Mouse (Mus musculus) stomach, embryonic 16.5 days (tissue): ENCODE data around the gene Npepps. TPM values are rescaled to one million over a fixed set of nuclear protein-coding genes. Genes with fewer than 3 reads are reported as not detected.

Experiments used
- ATAC-seq: fragments of 200-750 bp; cut with Nextera tagmentation; 2 replicates; pipeline ENCODE4 v1.8.0; 2017; ENCODE audit warnings: moderate number of reproducible peaks, moderate TSS enrichment; ENCODE audit not compliant: insufficient read depth, low FRiP score
- H3K27ac ChIP-seq: fragments of 300-500 bp; sonication (generic); 2 replicates; pipeline ENCODE4 v1.5.1; 2014; ENCODE audit warnings: low read length
- H3K27me3 ChIP-seq: fragments of 300-500 bp; sonication (generic); 2 replicates; pipeline ENCODE4 v1.6.1; 2014; ENCODE audit warnings: low read length, control low read depth, mixed read lengths; ENCODE audit not compliant: control insufficient read depth, insufficient read depth
- H3K36me3 ChIP-seq: fragments of 300-500 bp; sonication (generic); 2 replicates; pipeline ENCODE4 v1.6.1; 2014; ENCODE audit warnings: low read length; ENCODE audit not compliant: control insufficient read depth, insufficient read depth
- H3K4me1 ChIP-seq: fragments of 300-500 bp; sonication (generic); 2 replicates; pipeline ENCODE4 v1.6.1; 2014; ENCODE audit warnings: low read length, control low read depth, mixed read lengths; ENCODE audit not compliant: control insufficient read depth, insufficient read depth
- H3K4me2 ChIP-seq: fragments of 300-500 bp; sonication (generic); 2 replicates; pipeline ENCODE4 v1.6.1; 2014; ENCODE audit warnings: low read depth, low read length, mixed read lengths
- H3K4me3 ChIP-seq: fragments of 300-500 bp; sonication (generic); replicated peaks from 2 replicates; pipeline ENCODE4 v1.5.1; 2014; ENCODE audit warnings: mild to moderate bottlenecking, low read length
- H3K9ac ChIP-seq: fragments of 300-500 bp; sonication (generic); 2 replicates; pipeline ENCODE4 v1.6.1; 2014; ENCODE audit warnings: low read length
- H3K9me3 ChIP-seq: fragments of 300-500 bp; sonication (generic); replicated peaks from 2 replicates; pipeline ENCODE4 v1.6.1; 2016; ENCODE audit warnings: low read length, control low read depth; ENCODE audit not compliant: control insufficient read depth
- WGBS: fragments of 180-500 bp; shearing (Covaris S2); extraction: QIAGEN DNeasy Blood & Tissue Kit; methylation state at CpG from one replicate; pipeline ENCODE4 v1.1.7; 2014; 5-methylcytosine and 5-hydroxymethylcytosine counted together
- polyA plus RNA-seq: library from polyadenylated mRNA; unstranded; fragments of >200 nt; fragmentation: Nextera tagmentation; extraction: Ambion mirVana; gene quantifications from 2 replicates; pipeline ENCODE4 v1.2.1, GENCODE M21; 2015

Gene Npepps
- polyA plus RNA-seq, 1 experiment from 2014 or later: 94.7 TPM

- H3K27ac ChIP-seq: peak overlapping the region; percentile 96
- no peak for ATAC-seq
- 0% methylated on average over 15 of the region's 15 CpGs for WGBS
- peaks cover 8% of the 10 kb centered on the region; the same call in 1 of the 2 replicates for H3K36me3 ChIP-seq
- no peaks in the 10 kb centered on the region for H3K27me3 ChIP-seq
- peak overlapping the region; percentile 91 for H3K4me2 ChIP-seq
- peak overlapping the region; percentile 73 for H3K4me3 ChIP-seq
- H3K4me1 ChIP-seq: peaks cover 18% of the 10 kb centered on the region
- H3K9me3 ChIP-seq: no peaks in the 10 kb centered on the region
- H3K9ac ChIP-seq: peak overlapping the region; percentile 81
Observed at GRCm38 (mm10) chr11:97188643-97188955, 91.8 kb downstream of the Npepps start.

DNA sequence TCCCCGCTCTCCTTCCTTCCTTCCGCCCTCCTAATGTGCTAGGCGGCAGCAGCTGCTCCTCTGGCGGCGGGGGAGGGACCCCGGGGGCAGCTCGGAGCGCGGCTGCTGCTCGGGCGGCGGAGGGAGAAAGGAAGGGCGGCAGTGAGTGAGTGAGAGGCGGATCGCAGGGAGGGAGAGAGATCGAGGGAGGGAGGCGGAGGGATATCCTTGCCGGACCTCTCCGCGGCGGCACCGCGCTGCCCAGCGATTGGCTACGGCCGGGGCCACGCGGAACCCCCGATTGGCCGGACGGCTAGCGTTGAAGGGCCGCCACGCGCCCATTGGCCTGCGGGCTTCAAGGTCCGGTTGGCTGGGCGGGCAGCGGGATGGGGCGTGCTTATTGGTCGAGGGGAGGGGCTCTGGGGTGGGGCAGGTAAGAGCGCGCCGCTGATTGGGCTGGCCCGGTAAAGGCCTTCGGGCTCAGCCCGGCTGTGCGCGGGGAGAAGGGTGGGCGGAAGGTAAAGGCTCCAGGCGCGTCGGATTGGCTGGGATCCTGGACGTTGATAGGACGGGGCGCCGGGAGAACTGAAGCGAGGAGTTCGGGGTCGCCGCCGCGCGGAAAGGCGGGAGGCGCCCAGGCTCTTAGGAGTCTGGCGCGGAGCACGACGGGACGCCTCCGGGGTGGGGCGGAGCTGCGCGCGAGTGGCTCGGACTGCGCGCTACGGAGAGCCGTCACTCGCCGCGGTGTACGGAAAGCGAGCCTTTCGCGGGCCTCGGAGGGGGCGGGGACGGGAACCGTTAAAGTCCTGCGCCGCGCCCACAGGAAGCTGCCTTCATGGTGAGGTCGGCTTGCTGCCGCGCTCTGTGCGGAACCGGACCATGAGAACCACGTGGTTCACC is 92.4 kb downstream of the Npepps start, which contains the start of gene Kpnb1:
Gene Kpnb1 (minus strand): TSS at position 118 of the 879 bp plus-strand sequence.
- peak within 1 kb of the TSS; percentile 99 for H3K27ac ChIP-seq
- H3K4me1 ChIP-seq: peaks cover 22% of the 10 kb centered on the region
- H3K9ac ChIP-seq: peak within 1 kb of the TSS; percentile 97
- peak within 1 kb of the TSS; percentile 88 for H3K4me3 ChIP-seq
- H3K36me3 ChIP-seq: peaks cover 12% of the 10 kb centered on the region; the same call in 1 of the 2 replicates
- under 1% methylated on average over 101 of the region's 101 CpGs for WGBS
- peak within 1 kb of the TSS; percentile 91 for H3K4me2 ChIP-seq
- peak; percentile 96 for ATAC-seq
- H3K9me3 ChIP-seq: no peaks in the 10 kb centered on the region
- H3K27me3 ChIP-seq: no peaks in the 10 kb centered on the region

GRCm38 (mm10) chr11:97186947-97187763 is 93.3 kb downstream of the Npepps start:
- Histone ChIP-seq H3K4me2 (peak overlapping the region; percentile 84), H3K4me3 (peak overlapping the region; percentile 88), H3K4me1 (peaks cover 22% of the 10 kb centered on the region), H3K27ac (peak overlapping the region; percentile 99), H3K9me3 (no peaks in the 10 kb centered on the region), H3K36me3 (peaks cover 20% of the 10 kb centered on the region), H3K9ac (peak overlapping the region; percentile 97), H3K27me3 (no peaks in the 10 kb centered on the region)
- ATAC-seq: peak; percentile 81
- under 1% methylated on average over 69 of the region's 74 CpGs for WGBS

- Histone ChIP-seq H3K36me3 (peaks cover 26% of the 10 kb centered on the region), H3K27ac (no peak overlapping the region), H3K9me3 (no peaks in the 10 kb centered on the region), H3K4me1 (peaks cover 22% of the 10 kb centered on the region), H3K27me3 (no peaks in the 10 kb centered on the region), H3K9ac (peak overlapping the region; percentile 81), H3K4me3 (peak overlapping the region; percentile 88), H3K4me2 (peak overlapping the region; percentile 84)
- no peak for ATAC-seq
- 49% methylated on average over 5 of the region's 5 CpGs for WGBS
Observed at GRCm38 (mm10) chr11:97185704-97186614, 94.5 kb downstream of the Npepps start.

- Histone ChIP-seq H3K4me3 (no peak overlapping the region), H3K27me3 (no peaks in the 10 kb centered on the region), H3K36me3 (peaks cover 30% of the 10 kb centered on the region), H3K27ac (no peak overlapping the region), H3K9ac (no peak overlapping the region), H3K4me2 (no peak overlapping the region), H3K4me1 (peaks cover 22% of the 10 kb centered on the region), H3K9me3 (no peaks in the 10 kb centered on the region)
- ATAC-seq: no peak
- WGBS: 70% methylated on average over 5 of the region's 5 CpGs
Observed at GRCm38 (mm10) chr11:97184875-97185274, 95.6 kb downstream of the Npepps start.

- Histone ChIP-seq H3K4me3 (no peak overlapping the region), H3K27me3 (no peaks in the 10 kb centered on the region), H3K9ac (no peak overlapping the region), H3K36me3 (peaks cover 35% of the 10 kb centered on the region), H3K9me3 (no peaks in the 10 kb centered on the region), H3K27ac (no peak overlapping the region), H3K4me1 (peaks cover 12% of the 10 kb centered on the region; the same call in 1 of the 2 replicates), H3K4me2 (no peak overlapping the region)
- no peak for ATAC-seq
- 79% methylated on average over 3 of the region's 3 CpGs for WGBS
Observed at GRCm38 (mm10) chr11:97182446-97182845, 98.0 kb downstream of the Npepps start.

- Histone ChIP-seq H3K27ac (no peak overlapping the region), H3K4me3 (no peak overlapping the region), H3K4me2 (no peak overlapping the region), H3K27me3 (no peaks in the 10 kb centered on the region), H3K4me1 (peaks cover 8% of the 10 kb centered on the region; the same call in 1 of the 2 replicates), H3K9ac (no peak overlapping the region), H3K9me3 (no peaks in the 10 kb centered on the region), H3K36me3 (peaks cover 39% of the 10 kb centered on the region)
- WGBS: 74% methylated on average over 5 of the region's 5 CpGs
- no peak for ATAC-seq
Observed at GRCm38 (mm10) chr11:97181061-97181460, 99.4 kb downstream of the Npepps start.

DNA sequence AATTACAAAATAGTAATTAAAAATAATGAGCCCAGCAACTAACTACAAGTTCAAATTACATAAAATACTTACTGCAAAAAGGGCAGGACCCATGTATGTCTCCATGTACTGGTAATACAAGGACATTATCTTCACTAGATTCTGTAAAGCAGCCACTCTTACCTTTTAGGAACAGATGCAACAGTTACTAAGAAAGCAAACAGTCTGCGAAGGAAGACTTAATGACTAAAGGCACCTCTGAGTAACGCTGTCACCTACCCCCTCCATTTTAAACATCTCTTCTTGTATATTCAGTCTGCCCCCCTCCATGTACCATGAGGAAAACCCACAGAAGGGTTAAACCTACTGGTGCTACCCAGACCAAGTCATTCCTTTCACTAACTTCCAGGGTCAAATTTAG is 102.2 kb downstream of the Npepps start:
- ATAC-seq: no peak

More for the DNA sequence above, 102.2 kb downstream of the Npepps start:
- Histone ChIP-seq H3K27ac (no peak overlapping the region), H3K4me3 (no peak overlapping the region), H3K9me3 (no peaks in the 10 kb centered on the region), H3K36me3 (peaks cover 36% of the 10 kb centered on the region), H3K4me1 (0 out of 2 replicates have a peak, but pooled peaks cover under 1% of the 10 kb centered on the region), H3K4me2 (no peak overlapping the region), H3K27me3 (no peaks in the 10 kb centered on the region), H3K9ac (no peak overlapping the region)
- 98% methylated on average over 2 of the region's 2 CpGs for WGBS
